Mouse (Mus musculus): ENCODE measurements around the gene Sgms1. TPM values are rescaled to one million over a fixed set of nuclear protein-coding genes. Genes with fewer than 3 reads are reported as not detected.

Sgms1 gene
- total and polyA plus RNA-seq, 3 experiments = 27.0 to 62.1 (median 60.5) TPM

DNA sequence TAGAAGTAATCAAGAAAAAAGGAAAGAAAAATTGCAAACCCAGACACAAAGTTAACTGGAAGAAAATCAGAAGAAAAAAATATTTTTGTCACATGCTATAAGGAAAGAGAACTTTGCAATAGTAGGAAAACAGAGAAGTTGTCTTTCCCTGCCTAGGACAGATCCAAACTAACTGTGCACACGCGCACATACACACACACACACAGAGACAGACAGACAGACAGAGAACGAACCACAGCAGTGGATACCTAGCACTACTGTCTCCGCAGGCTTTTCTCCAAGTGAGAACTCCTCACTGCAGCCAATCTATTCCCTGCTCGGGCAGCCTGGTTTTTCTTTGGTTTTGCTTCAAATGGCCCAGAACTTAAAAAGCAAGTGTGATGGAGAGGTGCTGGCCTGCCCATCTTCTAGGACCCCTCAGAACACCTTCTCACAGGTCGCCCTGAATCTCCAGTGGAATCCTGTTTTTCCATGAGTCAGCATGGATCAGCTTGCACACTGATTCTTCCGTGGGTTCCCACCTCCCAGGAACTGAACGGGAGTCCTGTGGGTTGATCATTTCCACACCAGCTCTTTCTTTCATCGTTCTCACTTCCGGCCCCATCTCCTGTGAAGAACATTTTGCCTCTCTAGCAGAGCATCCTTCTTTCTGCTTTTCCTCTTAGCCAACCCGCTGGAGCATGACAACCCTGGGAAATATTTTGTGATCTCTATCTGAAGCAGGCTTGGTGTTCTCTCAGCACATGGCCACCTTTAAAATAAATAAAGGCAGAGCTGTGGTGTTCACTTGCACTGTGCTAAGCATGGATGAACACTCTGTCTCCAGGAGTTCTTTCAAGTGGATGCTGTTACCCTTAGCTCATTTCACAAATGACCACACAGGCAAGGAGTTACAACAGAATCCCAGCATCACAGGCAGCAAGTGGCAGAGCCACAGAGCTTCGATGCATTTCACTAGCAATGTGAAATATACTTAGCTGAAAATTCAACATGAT, 96.4 kb downstream of the Sgms1 start:
- Histone ChIP-seq H3K4me3 (peak overlapping the region; percentile 29), H3K36me3 (ENCODE audit: control insufficient read depth, insufficient read depth, low read length) (peaks cover 13% of the 10 kb centered on the region), H3K4me1 (ENCODE audit: control insufficient read depth, insufficient read depth, low read length) (peaks cover 23% of the 10 kb centered on the region), H3K9ac (ENCODE audit: low read depth, low read length) (peak overlapping the region; percentile 59), H3K79me2 (replicated peaks; ENCODE audit: control insufficient read depth, insufficient read depth, low read length) (no peaks in the 10 kb centered on the region; the same call in 1 of the 2 replicates), H3K27me3 (ENCODE audit: control insufficient read depth, insufficient read depth, low read length) (no peaks in the 10 kb centered on the region), H3K27ac (peak overlapping the region; percentile 79)
- TF ChIP-seq EP300 (IDR thresholded peaks at IDR 0.05; ENCODE audit: insufficient read depth, low read depth, low read length) (no peak), CTCF (IDR thresholded peaks at IDR 0.05) (no peak), POLR2A (IDR thresholded peaks at IDR 0.05; ENCODE audit: insufficient read depth, low read depth, low read length) (no peak)
- intact Hi-C loops (cut with DNase I) = no loop called here
- WGBS = 40% methylated on average over 12 of the region's 12 CpGs
- peak; percentile 26 to 50 for DNase-seq

- H3K27ac ChIP-seq = peak overlapping the region; percentile 79
- H3K27me3 ChIP-seq (ENCODE audit: control insufficient read depth, insufficient read depth, low read length) = no peaks in the 10 kb centered on the region
- peak overlapping the region; percentile 29 for H3K4me3 ChIP-seq
- peaks cover 13% of the 10 kb centered on the region for H3K36me3 ChIP-seq (ENCODE audit: control insufficient read depth, insufficient read depth, low read length)
- 0 out of 2 replicates have a peak, but pooled peaks have one; percentile 31 for TF ChIP-seq POLR2A (IDR thresholded peaks at IDR 0.05; ENCODE audit: insufficient read depth, low read depth, low read length)
- TF ChIP-seq CTCF (IDR thresholded peaks at IDR 0.05) = no peak
- 28% methylated on average over 12 of the region's 12 CpGs for WGBS
- H3K4me1 ChIP-seq (ENCODE audit: control insufficient read depth, insufficient read depth, low read length) = peaks cover 23% of the 10 kb centered on the region
- DNase-seq = peak; percentile 52 to 57
- intact Hi-C loops (cut with DNase I) = no loop called here
- no peak overlapping the region for H3K9ac ChIP-seq (ENCODE audit: low read depth, low read length)
- H3K79me2 ChIP-seq (replicated peaks; ENCODE audit: control insufficient read depth, insufficient read depth, low read length) = no peaks in the 10 kb centered on the region; the same call in 1 of the 2 replicates
Measured at GRCm38 (mm10) chr19:32292067-32292739, 97.3 kb downstream of the Sgms1 start.

- Histone ChIP-seq H3K36me3 (ENCODE audit: control insufficient read depth, insufficient read depth, low read length) (peaks cover 13% of the 10 kb centered on the region), H3K4me1 (ENCODE audit: control insufficient read depth, insufficient read depth, low read length) (peaks cover 17% of the 10 kb centered on the region), H3K27ac (no peak overlapping the region), H3K27me3 (ENCODE audit: control insufficient read depth, insufficient read depth, low read length) (no peaks in the 10 kb centered on the region), H3K9ac (ENCODE audit: low read depth, low read length) (no peak overlapping the region), H3K4me3 (no peak overlapping the region), H3K79me2 (replicated peaks; ENCODE audit: control insufficient read depth, insufficient read depth, low read length) (no peaks in the 10 kb centered on the region)
- no peak for DNase-seq
- TF ChIP-seq EP300 (IDR thresholded peaks at IDR 0.05; ENCODE audit: insufficient read depth, low read depth, low read length) = no peak
- no peak for TF ChIP-seq CTCF (IDR thresholded peaks at IDR 0.05)
- no peak for TF ChIP-seq POLR2A (IDR thresholded peaks at IDR 0.05; ENCODE audit: insufficient read depth, low read depth, low read length)
- intact Hi-C loops (cut with DNase I) = no loop called here
- WGBS = 88% methylated on average over 5 of the region's 5 CpGs
Measured at GRCm38 (mm10) chr19:32291130-32291529, 98.4 kb downstream of the Sgms1 start.

- H3K27me3 ChIP-seq (ENCODE audit: control insufficient read depth, insufficient read depth, low read length) = no peaks in the 10 kb centered on the region
- no peaks in the 10 kb centered on the region for H3K79me2 ChIP-seq (replicated peaks; ENCODE audit: control insufficient read depth, insufficient read depth, low read length)
- H3K9ac ChIP-seq (ENCODE audit: low read depth, low read length) = no peak overlapping the region
- WGBS = 67% methylated on average over 5 of the region's 5 CpGs
- H3K27ac ChIP-seq = no peak overlapping the region
- intact Hi-C loops (cut with DNase I) = no loop called here
- no peak overlapping the region for H3K4me3 ChIP-seq
- H3K4me1 ChIP-seq (ENCODE audit: control insufficient read depth, insufficient read depth, low read length) = peaks cover 17% of the 10 kb centered on the region
- no peak for DNase-seq
- no peak for TF ChIP-seq EP300 (IDR thresholded peaks at IDR 0.05; ENCODE audit: insufficient read depth, low read depth, low read length)
- TF ChIP-seq POLR2A (IDR thresholded peaks at IDR 0.05; ENCODE audit: insufficient read depth, low read depth, low read length) = no peak
- no peak for TF ChIP-seq CTCF (IDR thresholded peaks at IDR 0.05)
- H3K36me3 ChIP-seq (ENCODE audit: control insufficient read depth, insufficient read depth, low read length) = peaks cover 13% of the 10 kb centered on the region
Measured at GRCm38 (mm10) chr19:32288895-32289294, 100.6 kb downstream of the Sgms1 start.

DNA sequence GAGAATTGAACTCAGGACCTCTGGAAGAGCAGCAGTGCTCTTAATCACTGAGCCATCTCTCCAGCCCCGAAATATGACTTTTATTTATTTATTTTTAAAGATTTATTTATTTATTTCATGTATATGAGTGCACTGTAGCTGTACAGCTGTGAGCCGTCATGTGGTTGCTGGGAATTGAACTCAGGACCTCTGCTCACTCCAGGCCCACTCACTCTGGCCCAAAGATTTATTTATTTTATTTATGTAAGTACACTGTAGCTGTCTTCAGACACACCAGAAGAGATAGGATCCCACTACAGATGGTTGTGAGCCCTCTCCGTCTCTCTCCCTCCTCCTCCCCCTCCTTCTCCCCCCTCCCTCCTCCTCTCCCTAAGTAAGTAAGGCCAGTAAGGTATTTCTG, 101.7 kb downstream of the Sgms1 start:
- Histone ChIP-seq H3K36me3 (ENCODE audit: control insufficient read depth, insufficient read depth, low read length) (peaks cover 10% of the 10 kb centered on the region), H3K9ac (ENCODE audit: low read depth, low read length) (no peak overlapping the region), H3K27ac (no peak overlapping the region), H3K4me1 (ENCODE audit: control insufficient read depth, insufficient read depth, low read length) (peaks cover 8% of the 10 kb centered on the region), H3K79me2 (replicated peaks; ENCODE audit: control insufficient read depth, insufficient read depth, low read length) (no peaks in the 10 kb centered on the region), H3K4me3 (no peak overlapping the region), H3K27me3 (ENCODE audit: control insufficient read depth, insufficient read depth, low read length) (no peaks in the 10 kb centered on the region)
- intact Hi-C loops (cut with DNase I) = no loop called here
- 94% methylated on average over 3 of the region's 3 CpGs for WGBS
- TF ChIP-seq POLR2A (IDR thresholded peaks at IDR 0.05; ENCODE audit: insufficient read depth, low read depth, low read length) = no peak
- no peak for TF ChIP-seq EP300 (IDR thresholded peaks at IDR 0.05; ENCODE audit: insufficient read depth, low read depth, low read length)
- no peak for TF ChIP-seq CTCF (IDR thresholded peaks at IDR 0.05)
- no peak for DNase-seq

All from heart, adult 2 months (tissue).